Mouse (Mus musculus) embryonic facial prominence, embryonic 12.5 days (tissue): ENCODE data around the gene Tcea2. TPM values are rescaled to one million over a fixed set of nuclear protein-coding genes. Genes with fewer than 3 reads are reported as not detected.

Experiments used
- ATAC-seq: fragments of 200-750 bp; cut with Nextera tagmentation; 2 replicates; pipeline ENCODE4 v1.8.0; 2017; ENCODE audit not compliant: insufficient number of reproducible peaks, insufficient read depth, low FRiP score, low TSS enrichment
- H3K27ac ChIP-seq: fragments of 300-500 bp; sonication (generic); 2 replicates; pipeline ENCODE4 v1.5.1; 2016; ENCODE audit warnings: mild to moderate bottlenecking
- H3K27me3 ChIP-seq: fragments of 300-500 bp; sonication (generic); 2 replicates; pipeline ENCODE4 v1.6.1; 2016; ENCODE audit warnings: mild to moderate bottlenecking, moderate library complexity
- H3K36me3 ChIP-seq: fragments of 300-500 bp; sonication (generic); 2 replicates; pipeline ENCODE4 v1.6.1; 2016; ENCODE audit warnings: mild to moderate bottlenecking
- H3K4me1 ChIP-seq: fragments of 300-500 bp; sonication (generic); 2 replicates; pipeline ENCODE4 v1.6.1; 2016
- H3K4me2 ChIP-seq: fragments of 300-500 bp; sonication (generic); replicated peaks from 2 replicates; pipeline ENCODE4 v1.6.1; 2016; ENCODE audit warnings: mild to moderate bottlenecking, moderate library complexity
- H3K4me3 ChIP-seq: fragments of 300-500 bp; sonication (generic); 2 replicates; pipeline ENCODE4 v1.5.1; 2016; ENCODE audit warnings: mild to moderate bottlenecking
- H3K9ac ChIP-seq: fragments of 300-500 bp; sonication (generic); 2 replicates; pipeline ENCODE4 v1.6.1; 2016; ENCODE audit warnings: mild to moderate bottlenecking, moderate library complexity
- H3K9me3 ChIP-seq: fragments of 300-500 bp; sonication (generic); 2 replicates; pipeline ENCODE4 v1.6.1; 2016; ENCODE audit warnings: mild to moderate bottlenecking, moderate library complexity
- WGBS: fragments of 180-500 bp; shearing (Covaris S2); methylation state at CpG from one replicate; pipeline ENCODE4 v1.1.7; 2016; 5-methylcytosine and 5-hydroxymethylcytosine counted together
- polyA plus RNA-seq: library from polyadenylated mRNA; unstranded; fragments of >200 nt; fragmentation: Nextera tagmentation; extraction: Ambion mirVana; gene quantifications from 2 replicates; pipeline ENCODE4 v1.2.1, GENCODE M21; 2016

Tcea2 gene
- polyA plus RNA-seq, 1 experiment from 2014 or later, result 31.0 TPM

- H3K27ac ChIP-seq, result no peak overlapping the region
- H3K4me2 ChIP-seq, result no peak overlapping the region
- WGBS, result 58% methylated on average over 3 of the region's 3 CpGs
- no peaks in the 10 kb centered on the region for H3K9me3 ChIP-seq
- ATAC-seq, result no peak
- no peaks in the 10 kb centered on the region for H3K36me3 ChIP-seq
- no peak overlapping the region for H3K4me3 ChIP-seq
- no peak overlapping the region for H3K9ac ChIP-seq
- H3K4me1 ChIP-seq, result peaks cover 4% of the 10 kb centered on the region
- no peaks in the 10 kb centered on the region for H3K27me3 ChIP-seq
Measured at GRCm38 (mm10) chr2:181716991-181717390, 36.9 kb downstream of the Tcea2 start.

GRCm38 (mm10) chr2:181720061-181720460 is 40.0 kb downstream of the Tcea2 start:
- Histone ChIP-seq H3K4me2 (no peak overlapping the region), H3K27ac (no peak overlapping the region), H3K4me3 (no peak overlapping the region), H3K36me3 (no peaks in the 10 kb centered on the region), H3K9ac (no peak overlapping the region), H3K9me3 (no peaks in the 10 kb centered on the region), H3K4me1 (peaks cover 2% of the 10 kb centered on the region), H3K27me3 (no peaks in the 10 kb centered on the region)
- no peak for ATAC-seq
- 32% methylated on average over 3 of the region's 3 CpGs for WGBS

GRCm38 (mm10) chr2:181721200-181721599 is 41.1 kb downstream of the Tcea2 start:
- no peak overlapping the region for H3K4me3 ChIP-seq

GRCm38 (mm10) chr2:181722213-181722612 is 42.1 kb downstream of the Tcea2 start:
- ATAC-seq, result no peak
- no peaks in the 10 kb centered on the region for H3K9me3 ChIP-seq
- no peak overlapping the region for H3K9ac ChIP-seq
- 12% methylated on average over 3 of the region's 3 CpGs for WGBS
- H3K27me3 ChIP-seq, result no peaks in the 10 kb centered on the region
- H3K4me3 ChIP-seq, result no peak overlapping the region
- no peaks in the 10 kb centered on the region for H3K36me3 ChIP-seq
- H3K4me2 ChIP-seq, result no peak overlapping the region
- H3K4me1 ChIP-seq, result no peaks in the 10 kb centered on the region
- H3K27ac ChIP-seq, result no peak overlapping the region

More at GRCm38 (mm10) chr2:181721200-181721599, 41.1 kb downstream of the Tcea2 start:
- Histone ChIP-seq H3K4me2 (no peak overlapping the region), H3K4me1 (no peaks in the 10 kb centered on the region), H3K27ac (no peak overlapping the region), H3K9me3 (no peaks in the 10 kb centered on the region), H3K9ac (no peak overlapping the region), H3K27me3 (no peaks in the 10 kb centered on the region), H3K36me3 (no peaks in the 10 kb centered on the region)
- ATAC-seq, result no peak

- no peak for ATAC-seq
Measured at GRCm38 (mm10) chr2:181727659-181728262, 47.7 kb downstream of the Tcea2 start.

GRCm38 (mm10) chr2:181730051-181730450 is 49.9 kb downstream of the Tcea2 start:
- no peaks in the 10 kb centered on the region for H3K36me3 ChIP-seq
- no peaks in the 10 kb centered on the region for H3K27me3 ChIP-seq
- H3K4me3 ChIP-seq, result no peak overlapping the region
- H3K9ac ChIP-seq, result no peak overlapping the region
- 50% methylated on average over 3 of the region's 3 CpGs for WGBS
- no peak overlapping the region for H3K4me2 ChIP-seq
- H3K27ac ChIP-seq, result no peak overlapping the region
- ATAC-seq, result no peak
- no peaks in the 10 kb centered on the region for H3K4me1 ChIP-seq
- H3K9me3 ChIP-seq, result no peaks in the 10 kb centered on the region

More at GRCm38 (mm10) chr2:181727659-181728262, 47.7 kb downstream of the Tcea2 start:
- Histone ChIP-seq H3K9ac (no peak overlapping the region), H3K9me3 (no peaks in the 10 kb centered on the region), H3K4me3 (no peak overlapping the region), H3K27me3 (no peaks in the 10 kb centered on the region), H3K4me1 (no peaks in the 10 kb centered on the region), H3K27ac (no peak overlapping the region), H3K4me2 (no peak overlapping the region), H3K36me3 (no peaks in the 10 kb centered on the region)
- 53% methylated on average over 9 of the region's 9 CpGs for WGBS

Other genes with a start within 250 kb of the Tcea2 start
- 9.2 and 9.6 TPM in 2 replicates for gene Zbtb46, start 220.9 kb upstream of the Tcea2 start, polyA plus RNA-seq
- 0.09 and 0.20 TPM in 2 replicates for gene Abhd16b, start 187.1 kb upstream of the Tcea2 start, polyA plus RNA-seq
- 160 and 163 TPM in 2 replicates for gene Tpd52l2, start 183.2 kb upstream of the Tcea2 start, polyA plus RNA-seq
- gene Dnajc5, start 159.8 kb upstream of the Tcea2 start, polyA plus RNA-seq, result 93.9 and 103 TPM in 2 replicates
- 39.0 and 45.1 TPM in 2 replicates for gene Uckl1, start 95.4 kb upstream of the Tcea2 start, polyA plus RNA-seq
- 74.4 and 74.8 TPM in 2 replicates for gene Prpf6, start 88.4 kb upstream of the Tcea2 start, polyA plus RNA-seq
- 95.3 and 101 TPM in 2 replicates for gene Zfp512b, start 87.5 kb upstream of the Tcea2 start, polyA plus RNA-seq
- gene Samd10, start 81.1 kb upstream of the Tcea2 start, polyA plus RNA-seq, result 16.4 and 17.9 TPM in 2 replicates
- 0.32 TPM in 1 of 2 replicates, not detected in the other for gene Gm29797, start 23.3 kb upstream of the Tcea2 start, polyA plus RNA-seq
- 38.5 and 43.7 TPM in 2 replicates for gene Sox18, start 8.7 kb upstream of the Tcea2 start, polyA plus RNA-seq
- 74.9 and 81.9 TPM in 2 replicates for gene Rgs19, start 13.7 kb downstream of the Tcea2 start, polyA plus RNA-seq
- gene Lkaaear1, start 18.1 kb downstream of the Tcea2 start, polyA plus RNA-seq, result not detected in 2 replicates
- 5.2 and 5.6 TPM in 2 replicates for gene Oprl1, start 34.7 kb downstream of the Tcea2 start, polyA plus RNA-seq
- 6.0 and 6.7 TPM in 2 replicates for gene Myt1, start 83.0 kb downstream of the Tcea2 start, polyA plus RNA-seq
- 42.2 and 46.8 TPM in 2 replicates for gene Pcmtd2, start 157.5 kb downstream of the Tcea2 start, polyA plus RNA-seq
- gene Polr3k, start 184.0 kb downstream of the Tcea2 start, polyA plus RNA-seq, result 84.4 and 86.7 TPM in 2 replicates